Mouse (Mus musculus) C2C12 (cell line): ENCODE data around the gene Kctd17. TPM values are rescaled to one million over a fixed set of nuclear protein-coding genes. Genes with fewer than 3 reads are reported as not detected.

Experiments used
- H3K27me3 ChIP-seq: one replicate; pipeline ENCODE4 v1.6.1; 2011; ENCODE audit not compliant: control insufficient read depth, insufficient read depth, insufficient read length
- H3K36me3 ChIP-seq: one replicate; pipeline ENCODE4 v1.6.1; 2011; ENCODE audit not compliant: control insufficient read depth, insufficient read depth
- H3K4me3 ChIP-seq: one replicate; pipeline ENCODE4 v1.5.1; 2011; ENCODE audit warnings: mild to moderate bottlenecking, control low read depth; ENCODE audit not compliant: poor library complexity, insufficient read depth, severe bottlenecking
- H3K79me2 ChIP-seq: one replicate; pipeline ENCODE4 v1.6.1; 2011; ENCODE audit not compliant: control insufficient read depth, insufficient read depth
- H3K79me3 ChIP-seq: one replicate; pipeline ENCODE4 v1.6.1; 2011; ENCODE audit warnings: low read depth, control low read depth
- H3ac ChIP-seq: one replicate; pipeline ENCODE3; 2011; ENCODE audit warnings: low read depth; ENCODE audit not compliant: control insufficient read depth, insufficient read length
- CEBPB ChIP-seq: IDR thresholded peaks from one replicate; pipeline ENCODE4 v1.6.1; 2011; ENCODE audit warnings: low read depth, mild to moderate bottlenecking, control low read depth, moderate library complexity
- CTCF ChIP-seq: IDR thresholded peaks from one replicate; pipeline ENCODE4 v1.5.1; 2011; ENCODE audit not compliant: control insufficient read depth, insufficient read depth, insufficient read length
- FOSL1 ChIP-seq: IDR thresholded peaks from one replicate; pipeline ENCODE4 v1.8.0; 2011; ENCODE audit warnings: mild to moderate bottlenecking, low read length; ENCODE audit not compliant: poor library complexity, insufficient read depth, severe bottlenecking
- MAX ChIP-seq: IDR thresholded peaks from one replicate; pipeline ENCODE4 v1.6.1; 2011; ENCODE audit warnings: mild to moderate bottlenecking, control low read depth
- MYOD1 ChIP-seq: IDR thresholded peaks from one replicate; pipeline ENCODE4 v1.6.1; 2011; ENCODE audit warnings: low read depth; ENCODE audit not compliant: control insufficient read depth, insufficient read length
- MYOG ChIP-seq: IDR thresholded peaks from one replicate; pipeline ENCODE4 v1.6.1; 2011; ENCODE audit not compliant: control insufficient read depth, insufficient read length; ENCODE audit errors: extremely low read depth
- USF1 ChIP-seq: IDR thresholded peaks from one replicate; pipeline ENCODE4 v1.6.1; 2011; ENCODE audit warnings: low read depth, mild to moderate bottlenecking, control low read depth, moderate library complexity
- long read RNA-seq, 2 experiments: library from polyadenylated mRNA; unstranded; transcript quantifications; one replicate each; pipeline ENCODE4 v2.0.0; 2019 to 2020
- polyA plus RNA-seq: library from polyadenylated mRNA; unstranded; fragments of >200 nt; fragmentation: generic; extraction: Trizol; gene quantifications from one replicate; pipeline ENCODE4 v1.2.1, GENCODE M21; 2012; ENCODE audit warnings: missing spikeins

Gene Kctd17
- 228 TPM for polyA plus RNA-seq
- long read RNA-seq, experiment 1, partial matches to known transcripts: 1 of 15 reads
- long read RNA-seq, experiment 1, other reads (novel, unspliced or antisense): 12 of 15 reads
- long read RNA-seq, experiment 2, partial matches to known transcripts: 0 of 11 reads
- long read RNA-seq, experiment 2, other reads (novel, unspliced or antisense): 8 of 11 reads

GRCm38 (mm10) chr15:78428391-78429138 lies at the start of gene Kctd17:
Gene Kctd17 (plus strand): TSS chr15:78428564.
- no peak for TF ChIP-seq MYOD1
- TF ChIP-seq CTCF: no peak
- no peak for TF ChIP-seq FOSL1
- no peak for TF ChIP-seq MYOG
- TF ChIP-seq MAX: peak; percentile 88

GRCm38 (mm10) chr15:78380208-78380607 lies 48.2 kb upstream of the Kctd17 start:
- Histone ChIP-seq H3K36me3 (no peaks in the 10 kb centered on the region), H3K79me2 (no peaks in the 10 kb centered on the region), H3K4me3 (no peak overlapping the region)

More at GRCm38 (mm10) chr15:78428391-78429138, at the start of gene Kctd17:
- peaks cover 26% of the 10 kb centered on the region for H3K79me2 ChIP-seq
- peaks cover 32% of the 10 kb centered on the region for H3K36me3 ChIP-seq
- peak within 1 kb of the TSS; percentile 81 for H3ac ChIP-seq
- H3K4me3 ChIP-seq: peak within 1 kb of the TSS; percentile 85
- peaks cover 11% of the 10 kb centered on the region for H3K79me3 ChIP-seq
- peaks cover 20% of the 10 kb centered on the region for H3K27me3 ChIP-seq

GRCm38 (mm10) chr15:78380741-78381140 lies 47.6 kb upstream of the Kctd17 start:
- Histone ChIP-seq H3K27me3 (peaks cover 44% of the 10 kb centered on the region), H3ac (no peak overlapping the region), H3K79me3 (no peaks in the 10 kb centered on the region), H3K4me3 (no peak overlapping the region), H3K79me2 (no peaks in the 10 kb centered on the region), H3K36me3 (no peaks in the 10 kb centered on the region)
- TF ChIP-seq CTCF (no peak), MAX (no peak), FOSL1 (no peak), MYOD1 (no peak), MYOG (no peak), USF1 (no peak), CEBPB (no peak)

More at GRCm38 (mm10) chr15:78380208-78380607, 48.2 kb upstream of the Kctd17 start:
- Histone ChIP-seq H3K27me3 (peaks cover 48% of the 10 kb centered on the region), H3K79me3 (no peaks in the 10 kb centered on the region), H3ac (no peak overlapping the region)
- TF ChIP-seq FOSL1 (no peak), MYOD1 (no peak), CTCF (no peak), MYOG (no peak), CEBPB (no peak), USF1 (no peak), MAX (no peak)

- no peaks in the 10 kb centered on the region for H3K36me3 ChIP-seq
- H3K27me3 ChIP-seq: peaks cover 39% of the 10 kb centered on the region
- no peaks in the 10 kb centered on the region for H3K79me2 ChIP-seq
- H3ac ChIP-seq: no peak overlapping the region
- no peaks in the 10 kb centered on the region for H3K79me3 ChIP-seq
- no peak for TF ChIP-seq CTCF
- TF ChIP-seq FOSL1: no peak
- H3K4me3 ChIP-seq: no peak overlapping the region
Observed at GRCm38 (mm10) chr15:78382115-78382514, 46.2 kb upstream of the Kctd17 start.

GRCm38 (mm10) chr15:78383450-78384219 lies 44.7 kb upstream of the Kctd17 start:
- H3K27me3 ChIP-seq: peaks cover 27% of the 10 kb centered on the region
- no peaks in the 10 kb centered on the region for H3K79me3 ChIP-seq
- H3ac ChIP-seq: no peak overlapping the region
- TF ChIP-seq FOSL1: no peak
- TF ChIP-seq MYOD1: no peak
- no peak for TF ChIP-seq MYOG
- TF ChIP-seq USF1: no peak
- TF ChIP-seq CEBPB: no peak
- no peak for TF ChIP-seq CTCF
- no peak for TF ChIP-seq MAX
- no peaks in the 10 kb centered on the region for H3K36me3 ChIP-seq
- H3K4me3 ChIP-seq: no peak overlapping the region
- no peaks in the 10 kb centered on the region for H3K79me2 ChIP-seq
